Mouse (Mus musculus) left cerebral cortex, postnatal 14 days (tissue): ENCODE results near the gene Myo10. TPM values are rescaled to one million over a fixed set of nuclear protein-coding genes. Genes with fewer than 3 reads are reported as not detected.

Experiments
- DNase-seq, 2 experiments: peaks; one replicate each; pipeline ENCODE4 v3.0.0; 2021 to 2022; ENCODE audit warnings: low spot score in 2 of 2, mixed read lengths in 1 of 2
- intact Hi-C: fragments of 180-260 bp; cut with DNase I; formaldehyde crosslinking; loops from one replicate; pipeline ENCODE4 v1.15.1; 2025
- long read RNA-seq, 2 experiments: library from polyadenylated mRNA; stranded (forward); transcript quantifications; one replicate each; pipeline ENCODE4 v2.0.0; 2021
- total RNA-seq, 2 experiments: library from RNA; stranded (reverse); gene quantifications; 2 replicates each; pipeline ENCODE4 v1.2.3; 2021

The Myo10 gene
- 10 to 100 TPM; 44.0 to 48.1 TPM for total RNA-seq
- long read RNA-seq, experiment 1, partial matches to known transcripts, result 5 of 11 reads
- long read RNA-seq, experiment 1, other reads (novel, unspliced or antisense), result 6 of 11 reads
- long read RNA-seq, experiment 2, partial matches to known transcripts, result 4 of 12 reads
- long read RNA-seq, experiment 2, other reads (novel, unspliced or antisense), result 8 of 12 reads

DNA sequence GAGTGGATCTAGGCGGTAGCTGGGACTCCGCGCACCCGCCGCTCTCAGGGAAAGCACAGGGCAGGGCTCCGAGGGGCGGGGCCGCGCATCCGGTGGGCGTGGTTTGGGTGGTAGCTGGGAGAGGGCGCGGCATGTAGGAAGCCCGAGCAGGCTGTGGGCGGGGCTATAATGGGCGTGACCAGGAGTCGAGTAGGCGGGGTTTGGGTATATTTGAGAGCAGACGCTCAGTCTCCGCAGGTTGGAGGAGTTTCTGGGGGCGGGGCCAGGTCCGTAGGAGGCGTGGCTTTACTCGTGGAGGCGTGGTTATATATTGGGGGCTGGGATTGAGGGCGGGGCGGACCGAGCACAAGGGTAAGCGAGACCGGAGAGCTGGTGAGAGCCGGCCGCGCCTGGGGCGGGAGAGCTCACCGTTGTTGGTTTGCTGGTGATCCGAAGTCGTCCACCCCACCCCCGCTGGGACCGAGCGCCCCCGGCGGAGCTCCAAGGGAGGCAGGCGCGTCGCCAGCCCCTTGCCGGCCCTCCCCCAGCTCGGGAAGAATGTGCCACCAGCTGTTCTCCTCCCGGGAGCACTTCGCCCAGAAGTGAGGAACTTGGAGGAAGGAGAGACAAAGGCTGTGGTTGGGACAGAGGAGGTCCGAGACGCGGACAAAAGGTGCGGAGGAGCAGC is at the start of gene Myo10:
TSS of gene Myo10 (plus strand) at position 326 of the 667 bp plus-strand sequence.
- intact Hi-C loops, result loop anchor here (10.0 kb wide), 1 partner anchor 178 kb away; no protein-coding TSS in a partner anchor
- peak; percentile 90 to 92 for DNase-seq

DNA sequence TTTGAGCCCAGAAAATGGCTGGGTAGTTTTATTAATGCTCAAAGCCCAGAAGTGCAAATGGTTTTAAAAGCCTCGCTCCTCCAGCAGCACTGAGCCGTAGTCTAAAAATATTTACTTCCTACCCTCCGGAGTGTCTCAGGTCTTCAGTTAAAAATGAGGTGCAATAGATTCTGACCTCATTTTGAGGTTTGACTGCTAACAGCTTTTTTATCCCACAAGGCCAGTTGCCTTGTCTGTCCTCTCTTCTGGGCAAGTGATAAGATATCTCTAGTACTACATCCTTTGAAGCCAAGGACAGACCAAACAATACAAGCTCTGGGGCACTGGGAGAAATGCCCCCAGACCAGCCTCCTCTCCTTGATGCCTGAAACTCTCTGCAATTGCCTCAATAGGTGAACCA is 49.2 kb upstream of the Myo10 start:
- no peak for DNase-seq
- intact Hi-C loops, result no loop called here

DNA sequence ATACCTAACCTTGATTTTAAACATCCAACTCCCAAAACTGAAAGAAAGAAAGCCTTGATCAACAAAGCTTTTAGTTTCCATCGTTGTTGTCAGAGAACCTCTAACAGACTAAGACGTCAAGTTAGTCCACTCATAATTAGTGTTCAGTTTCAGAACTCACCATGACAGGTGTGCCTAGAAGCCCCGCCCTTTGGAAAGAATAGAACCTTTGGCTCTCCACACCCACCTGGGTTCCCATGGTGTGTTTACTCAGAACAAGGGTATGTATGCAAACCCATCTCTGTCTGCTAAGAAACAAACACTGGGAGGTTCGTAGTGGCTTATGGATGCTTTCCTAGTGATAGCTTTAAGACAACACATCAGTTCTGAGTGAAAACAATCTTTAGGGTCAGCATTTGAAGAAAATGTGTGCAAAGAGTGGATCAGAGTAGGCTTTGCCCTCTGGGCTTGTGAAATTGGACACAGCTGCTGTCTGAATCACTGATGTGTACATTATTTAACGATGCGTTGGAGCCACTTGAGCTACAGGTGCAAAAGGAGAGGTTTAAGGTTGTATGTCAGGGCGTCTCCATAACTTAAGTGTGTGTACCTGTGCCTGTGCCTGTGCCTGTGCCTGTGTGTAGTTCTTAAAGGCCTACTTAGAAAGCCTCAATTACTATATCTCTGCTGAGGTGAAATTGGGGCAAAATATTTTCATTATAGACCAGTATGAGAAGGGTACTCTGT is 48.3 kb upstream of the Myo10 start:
- no peak for DNase-seq
- intact Hi-C loops, result no loop called here

DNA sequence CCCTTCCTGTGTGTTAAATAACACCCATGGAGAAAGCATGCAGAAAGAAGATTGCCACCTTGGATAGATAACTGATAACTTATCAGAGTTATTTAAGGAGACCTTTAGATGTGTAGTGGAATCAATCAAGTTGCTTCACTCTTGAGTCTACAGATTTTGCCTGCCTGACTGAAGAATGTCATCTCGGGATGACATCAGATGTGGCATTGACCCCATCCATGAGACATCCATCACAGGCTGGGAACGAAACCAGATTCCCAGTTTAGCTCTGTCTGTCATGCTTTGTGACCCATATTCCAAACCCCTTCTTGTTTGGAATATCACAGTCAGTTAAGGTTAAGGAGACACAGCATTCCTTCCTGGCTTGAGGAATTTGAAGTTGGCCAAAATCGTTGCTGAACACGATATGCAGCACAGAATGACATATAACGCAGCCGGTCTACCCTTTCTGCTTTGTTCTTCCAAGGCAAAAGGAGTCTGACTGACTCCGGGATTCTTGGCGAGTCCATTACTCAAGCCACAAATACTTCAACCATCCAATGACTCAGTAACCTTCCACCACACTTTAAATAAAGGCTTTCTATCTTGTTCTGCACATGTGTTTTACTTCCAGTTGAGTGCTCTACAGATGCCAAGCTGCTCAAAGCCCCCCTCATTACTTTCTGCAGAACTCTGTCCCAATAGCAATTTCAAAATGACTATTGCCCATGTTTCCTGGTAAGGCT is 44.8 kb upstream of the Myo10 start:
- DNase-seq, result no peak
- intact Hi-C loops, result no loop called here

DNA sequence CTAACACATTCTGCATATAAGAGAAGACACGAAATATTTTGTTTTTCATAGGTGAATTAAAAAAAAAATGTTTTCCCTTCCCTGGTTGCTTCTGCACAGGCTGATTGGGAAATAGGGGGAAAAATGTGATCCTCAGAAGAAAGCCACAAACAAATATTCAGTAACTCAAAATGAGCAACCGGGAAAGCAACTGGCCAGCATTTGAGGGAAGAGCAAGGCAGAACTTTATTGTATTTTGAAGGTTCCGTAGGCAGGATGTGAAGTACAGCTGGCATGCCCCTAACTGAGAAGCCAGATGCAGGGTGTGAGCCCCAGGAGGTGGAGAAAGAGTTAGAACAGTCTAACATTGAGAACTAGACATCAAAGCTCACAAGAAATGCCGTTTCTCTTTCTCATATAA is 44.0 kb upstream of the Myo10 start:
- DNase-seq, result no peak
- intact Hi-C loops, result no loop called here

DNA sequence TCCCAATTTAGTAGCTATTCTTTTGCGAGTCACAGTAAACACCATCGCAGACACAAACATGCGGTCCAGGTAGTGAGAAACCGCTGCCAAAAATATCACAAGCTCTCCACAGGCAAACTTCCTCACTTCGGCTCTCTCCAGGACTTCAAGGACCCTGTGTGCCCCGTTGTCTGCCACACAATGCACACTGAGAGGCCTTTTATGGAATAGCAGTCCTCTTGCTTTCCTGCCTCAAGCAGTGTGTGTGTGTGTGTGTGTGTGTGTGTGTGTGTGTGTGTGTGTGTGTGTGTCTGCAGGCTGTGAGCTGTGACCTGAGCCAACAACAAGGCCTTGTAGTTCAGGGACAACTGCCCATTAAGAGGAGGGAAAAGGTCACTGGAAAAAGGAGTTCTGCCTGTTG is 41.6 kb upstream of the Myo10 start:
- intact Hi-C loops, result no loop called here
- peak in 1 of 2 experiments; percentile 13 for DNase-seq

DNA sequence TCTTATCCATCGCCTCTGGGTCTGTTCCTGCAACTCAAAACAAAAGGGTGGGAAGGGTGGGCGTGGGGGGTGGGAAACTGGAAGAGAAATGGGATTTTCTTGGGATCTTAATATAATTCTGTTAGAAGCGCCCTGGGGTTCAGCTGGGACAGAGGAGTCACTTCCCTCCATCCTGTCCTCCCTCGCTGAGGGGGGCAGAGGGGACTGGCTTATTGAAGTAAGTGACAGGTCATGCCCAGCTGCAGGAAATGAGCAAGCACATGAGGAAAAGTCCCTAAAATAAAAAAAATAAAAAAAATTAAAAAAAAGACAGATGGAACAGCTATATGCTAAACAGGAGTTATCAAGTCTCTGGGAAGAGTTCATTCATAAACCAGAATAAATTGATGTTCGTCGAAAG is 40.3 kb upstream of the Myo10 start:
- no peak for DNase-seq
- intact Hi-C loops, result no loop called here

DNA sequence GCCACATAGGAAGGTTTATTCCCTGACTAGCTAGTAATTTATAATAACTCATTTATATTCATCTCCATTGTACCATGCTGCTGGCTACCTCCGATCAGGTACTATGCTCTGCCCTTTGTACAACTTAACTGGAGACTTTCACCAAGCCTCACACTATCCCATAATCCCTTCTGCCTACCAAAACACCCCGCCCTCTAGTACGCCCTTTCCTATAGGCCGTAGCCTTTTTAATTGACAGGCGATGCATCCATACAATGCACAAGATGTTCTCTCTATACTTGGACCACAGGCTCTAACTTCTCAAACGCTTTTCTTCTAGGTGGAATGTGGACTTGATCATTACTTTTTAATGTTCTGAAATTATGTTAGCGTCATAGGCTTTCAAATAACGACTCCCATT is 39.0 kb upstream of the Myo10 start:
- DNase-seq, result no peak
- intact Hi-C loops, result no loop called here

DNA sequence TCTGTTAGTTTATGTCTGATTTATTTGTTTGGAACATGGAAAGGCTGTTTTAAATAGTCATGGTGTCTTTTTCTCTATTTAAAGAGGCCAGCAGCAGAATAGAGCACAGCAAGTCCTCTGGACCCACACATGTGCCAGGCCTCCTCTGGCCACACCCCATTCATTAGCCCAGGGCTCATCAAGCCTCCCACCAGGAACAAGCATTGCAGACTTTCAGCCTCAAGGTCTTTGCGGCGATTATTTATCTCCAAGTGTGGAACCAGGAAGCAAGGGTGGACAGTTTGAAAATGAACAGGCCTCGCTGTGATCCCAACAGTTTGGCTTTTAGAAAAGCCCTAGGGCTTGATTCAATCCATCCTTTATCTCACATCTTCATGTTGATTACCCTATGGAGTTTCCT is 35.5 kb upstream of the Myo10 start:
- intact Hi-C loops, result no loop called here
- DNase-seq, result no peak

DNA sequence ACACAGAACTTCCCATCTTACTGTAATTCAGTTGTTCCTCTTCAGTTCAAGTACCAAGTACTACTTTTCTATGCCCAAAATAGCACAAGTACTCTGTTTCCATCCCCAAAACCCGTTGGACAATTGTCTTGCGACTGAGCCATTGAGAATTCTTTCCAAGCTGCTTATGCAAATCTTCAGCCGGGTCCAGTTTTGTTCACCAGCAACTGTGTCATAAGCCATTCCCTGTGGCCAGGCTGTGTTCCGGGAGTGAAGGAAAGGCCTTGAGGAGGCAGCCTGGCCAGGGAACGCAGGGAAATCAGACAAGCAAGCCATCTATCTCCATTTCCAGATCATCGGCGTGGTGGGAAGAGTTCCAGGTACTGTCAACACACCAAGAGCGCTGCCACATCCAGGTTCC is 34.4 kb upstream of the Myo10 start:
- no peak for DNase-seq
- intact Hi-C loops, result no loop called here

DNA sequence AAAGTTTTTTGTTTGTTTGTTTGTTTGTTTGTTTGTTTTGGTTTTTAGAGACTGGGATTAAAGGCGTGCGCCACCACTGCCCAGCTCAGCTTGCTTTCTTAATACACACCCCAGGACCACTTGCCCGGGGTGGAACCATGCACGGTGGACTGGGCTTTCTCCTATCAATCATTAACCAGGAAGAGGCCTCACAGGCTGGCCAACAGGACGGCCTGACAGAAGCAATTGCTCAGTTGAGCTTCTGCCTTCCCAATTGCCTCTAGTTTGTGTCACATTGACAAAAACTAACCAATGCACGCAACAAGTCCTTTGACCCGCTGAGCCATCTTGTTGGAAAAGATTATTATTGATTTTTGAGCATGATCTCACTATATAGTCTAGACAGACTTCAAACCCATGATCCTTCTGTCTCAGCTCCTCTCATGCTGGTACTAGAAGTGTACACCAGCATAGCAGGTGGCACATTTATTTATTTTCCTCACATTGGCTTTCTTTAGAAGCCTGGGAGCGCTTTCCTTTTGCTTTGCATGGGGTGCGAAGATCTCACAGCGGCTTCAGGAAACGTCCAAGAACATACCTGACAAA is 32.9 kb upstream of the Myo10 start:
- intact Hi-C loops, result no loop called here

DNA sequence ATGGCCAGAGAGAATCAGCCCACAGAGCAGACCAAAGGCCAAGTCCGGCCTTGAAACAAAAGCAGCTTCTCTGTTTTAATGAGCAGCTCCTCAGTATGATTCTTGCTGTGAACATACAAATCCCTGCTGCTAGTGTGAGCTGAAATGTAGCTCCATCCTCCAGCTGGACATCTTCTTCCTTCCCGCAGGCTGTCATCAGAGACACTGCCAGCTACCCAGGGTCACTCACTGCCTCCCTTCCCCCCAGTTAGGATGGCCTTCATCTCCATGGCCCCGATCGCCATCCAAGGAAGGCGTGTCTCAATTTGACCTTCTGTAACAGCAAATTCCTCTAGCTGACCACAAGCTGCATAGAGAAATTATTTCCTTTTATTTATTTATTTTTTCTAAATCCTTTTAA is 32.4 kb upstream of the Myo10 start:
- intact Hi-C loops, result no loop called here
- no peak for DNase-seq

More for the DNA sequence above, 32.9 kb upstream of the Myo10 start:
- DNase-seq, result no peak

DNA sequence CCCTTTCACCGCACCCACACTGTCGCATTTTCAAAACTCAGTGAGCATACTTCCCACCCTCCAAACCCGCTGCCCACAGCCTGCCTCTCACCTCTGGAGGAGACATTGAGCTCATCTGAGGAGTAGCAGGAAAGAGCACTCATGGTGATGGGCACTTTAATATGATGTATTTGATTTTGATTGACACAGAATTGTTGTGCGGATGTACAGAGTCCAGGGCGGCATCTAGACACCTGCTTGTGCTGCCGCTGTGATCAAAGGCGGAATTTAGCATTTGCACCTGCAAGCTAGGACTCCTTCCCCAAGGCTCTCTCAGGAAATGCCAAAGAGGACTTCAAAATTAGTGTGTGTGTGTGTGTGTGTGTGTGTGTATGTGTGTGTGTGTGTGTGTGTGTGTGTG is 31.4 kb upstream of the Myo10 start:
- intact Hi-C loops, result no loop called here
- no peak for DNase-seq

DNA sequence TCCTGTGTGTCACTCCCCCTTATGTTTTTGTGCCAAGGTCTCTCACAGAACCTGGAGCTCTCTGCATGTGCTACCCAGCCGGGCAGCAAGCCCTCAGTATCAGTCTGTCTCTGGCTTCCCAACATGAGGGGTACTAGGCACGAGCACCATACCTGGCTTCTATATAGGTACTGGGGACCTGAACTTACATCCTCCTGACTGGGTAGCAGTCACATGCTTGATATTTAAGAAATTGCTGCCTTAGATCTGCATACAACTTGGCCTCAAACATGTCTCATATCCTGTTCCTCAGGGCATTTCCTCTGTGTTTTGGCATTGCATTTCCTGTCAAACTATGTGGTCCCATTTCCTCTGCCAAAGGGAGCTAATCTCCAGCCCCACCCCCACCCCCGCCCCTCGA is 30.4 kb upstream of the Myo10 start:
- no peak for DNase-seq
- intact Hi-C loops, result no loop called here

DNA sequence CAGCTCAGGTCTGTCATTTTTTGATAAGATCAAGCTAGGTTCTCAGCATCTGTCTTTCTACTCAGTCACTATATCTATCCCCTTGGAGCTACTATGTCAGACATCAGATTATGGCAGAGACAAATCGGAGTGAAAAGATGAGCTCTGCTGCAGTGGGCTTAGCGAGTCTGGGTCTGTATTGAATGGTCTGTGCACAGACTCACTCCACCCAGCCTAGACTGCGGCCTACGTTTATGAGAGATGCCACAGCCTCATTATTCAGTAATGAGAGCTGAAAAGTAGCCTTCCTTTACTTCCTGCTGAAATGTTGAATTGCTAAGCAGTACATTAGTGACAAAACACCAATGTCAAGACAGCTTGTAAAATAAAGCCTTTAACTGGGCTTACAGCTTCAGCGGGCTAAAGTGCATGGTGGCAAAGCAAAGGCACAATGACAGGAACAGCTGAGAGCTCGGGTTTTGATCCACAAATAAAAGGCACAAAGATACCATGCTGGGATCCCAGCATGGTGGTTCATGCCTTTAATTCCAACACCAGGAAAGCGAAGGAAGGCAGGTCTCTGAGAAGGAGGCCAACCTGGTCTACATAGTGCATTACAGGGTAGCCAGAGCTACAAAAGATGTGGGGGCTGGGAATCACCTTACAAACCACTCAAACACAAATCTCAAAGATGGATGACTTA is 28.7 kb upstream of the Myo10 start:
- DNase-seq, result no peak
- intact Hi-C loops, result no loop called here

DNA sequence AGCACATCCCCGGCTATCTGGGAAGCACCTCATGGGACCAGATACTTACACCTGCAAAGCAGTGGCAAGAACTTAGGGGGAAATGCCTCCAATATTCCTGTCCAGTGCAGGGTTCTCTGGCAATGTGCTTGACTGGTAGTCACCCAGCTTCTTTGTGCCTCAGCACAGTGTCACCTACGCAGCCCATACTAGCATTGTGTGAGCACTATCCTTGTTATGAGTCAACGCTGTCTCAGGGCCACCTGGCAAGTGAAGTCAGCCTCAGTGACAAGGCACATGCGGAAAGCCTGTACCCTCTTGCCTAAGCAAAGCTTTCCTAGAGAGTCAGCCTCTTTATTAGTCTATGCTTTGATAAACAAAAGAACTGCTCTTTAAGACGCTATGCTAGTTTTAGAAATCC is 24.0 kb upstream of the Myo10 start:
- DNase-seq, result no peak
- intact Hi-C loops, result no loop called here

DNA sequence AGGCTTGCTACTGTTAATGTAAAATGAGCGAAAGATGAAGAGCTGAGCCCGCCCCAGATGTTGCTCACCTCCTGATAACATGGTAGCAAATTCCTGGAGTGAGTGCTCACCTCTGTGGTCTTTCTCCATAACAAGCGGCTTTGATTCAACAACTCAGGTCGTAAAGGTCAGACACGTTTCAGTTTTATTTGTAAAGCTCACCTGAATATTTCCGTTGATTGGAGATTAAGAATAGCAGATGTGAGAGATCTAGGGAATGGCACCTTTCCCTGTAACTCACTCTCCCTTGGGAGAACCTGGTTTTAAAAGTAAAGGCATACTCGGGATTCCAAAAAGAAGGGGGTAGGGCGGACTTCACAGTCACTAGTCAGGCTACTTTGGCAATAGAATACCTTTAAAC is 20.0 kb upstream of the Myo10 start:
- intact Hi-C loops, result no loop called here
- DNase-seq, result no peak

DNA sequence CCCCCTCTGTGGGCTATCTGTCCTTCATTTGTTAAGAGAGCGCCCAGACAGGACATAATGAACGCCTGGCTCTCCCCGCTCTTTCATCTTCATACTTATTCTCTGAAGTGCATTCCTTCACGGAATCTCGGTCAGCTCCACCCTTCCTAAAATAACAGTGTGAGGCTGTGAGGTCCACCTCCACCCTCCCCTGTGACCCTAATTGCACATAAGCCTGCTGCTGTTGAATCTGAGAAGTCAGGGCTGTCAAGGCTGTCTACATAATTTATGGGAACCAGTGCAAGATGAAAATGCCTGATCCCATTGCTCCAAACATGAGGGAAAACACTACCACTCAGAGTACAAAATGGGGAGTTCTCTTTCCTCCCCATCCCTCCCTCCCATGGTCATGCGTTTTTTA is 19.0 kb upstream of the Myo10 start:
- no peak for DNase-seq
- intact Hi-C loops, result no loop called here

DNA sequence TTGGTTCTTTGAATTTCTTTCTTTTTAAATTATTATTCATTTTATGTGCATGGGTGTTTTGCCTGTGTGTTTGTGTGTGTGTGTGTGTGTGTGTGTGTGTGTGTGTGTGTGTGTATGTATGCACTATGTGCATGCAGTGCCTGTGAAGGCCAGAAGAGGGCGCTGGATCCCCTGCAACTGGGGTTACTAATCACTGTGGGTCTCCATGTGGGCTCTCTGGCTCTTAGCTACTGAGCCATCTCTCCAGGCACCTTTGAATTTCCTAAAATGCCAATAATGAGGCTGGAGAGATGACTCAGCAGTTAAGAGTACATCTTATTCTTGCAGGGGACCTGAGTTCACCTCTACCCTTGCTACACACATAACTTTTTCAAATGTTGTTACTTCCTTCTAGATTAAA is 18.1 kb upstream of the Myo10 start:
- intact Hi-C loops, result no loop called here
- no peak for DNase-seq
